Mouse (Mus musculus): ENCODE measurements around the gene Kcne1. TPM values are rescaled to one million over a fixed set of nuclear protein-coding genes. Genes with fewer than 3 reads are reported as not detected.

The Kcne1 gene
- polyA plus RNA-seq, 1 experiment from 2014 or later: 0.29 TPM

GRCm38 (mm10) chr16:92353295-92353694 is 6.0 kb downstream of the Kcne1 start:
- WGBS: 85% methylated on average over 12 of the region's 12 CpGs
- Histone ChIP-seq H3K27me3 (replicated peaks; ENCODE audit: low read depth, poor library complexity, severe bottlenecking) (peaks cover 24% of the 10 kb centered on the region), H3K27ac (replicated peaks) (no peak overlapping the region), H3K4me3 (no peak overlapping the region), H3K9me3 (no peaks in the 10 kb centered on the region), H3K4me1 (peaks cover 23% of the 10 kb centered on the region), H3K36me3 (replicated peaks) (no peaks in the 10 kb centered on the region)
- DNase-seq (ENCODE audit: low spot score): no peak

GRCm38 (mm10) chr16:92348941-92349340 is 10.3 kb downstream of the Kcne1 start:
- Histone ChIP-seq H3K4me3 (no peak overlapping the region), H3K27me3 (replicated peaks; ENCODE audit: low read depth, poor library complexity, severe bottlenecking) (no peaks in the 10 kb centered on the region), H3K4me1 (peaks cover 12% of the 10 kb centered on the region), H3K36me3 (replicated peaks) (no peaks in the 10 kb centered on the region), H3K9me3 (no peaks in the 10 kb centered on the region), H3K27ac (replicated peaks) (no peak overlapping the region)
- DNase-seq (ENCODE audit: low spot score): no peak
- 89% methylated on average over 12 of the region's 12 CpGs for WGBS

GRCm38 (mm10) chr16:92346297-92346916 is 12.9 kb downstream of the Kcne1 start:
- Histone ChIP-seq H3K4me1 (peaks cover 11% of the 10 kb centered on the region), H3K9me3 (no peaks in the 10 kb centered on the region), H3K27ac (replicated peaks) (peak overlapping the region; percentile 40; the same call in 1 of the 2 replicates), H3K4me3 (no peak overlapping the region), H3K36me3 (replicated peaks) (no peaks in the 10 kb centered on the region), H3K27me3 (replicated peaks; ENCODE audit: low read depth, poor library complexity, severe bottlenecking) (no peaks in the 10 kb centered on the region)
- peak; percentile 45 for DNase-seq (ENCODE audit: low spot score)
- WGBS: 64% methylated on average over 13 of the region's 13 CpGs

GRCm38 (mm10) chr16:92345177-92345576 is 14.1 kb downstream of the Kcne1 start:
- Histone ChIP-seq H3K27ac (replicated peaks) (0 out of 2 replicates have a peak overlapping the region, but pooled peaks have one; percentile 24), H3K4me1 (peaks cover 24% of the 10 kb centered on the region), H3K27me3 (replicated peaks; ENCODE audit: low read depth, poor library complexity, severe bottlenecking) (no peaks in the 10 kb centered on the region), H3K4me3 (no peak overlapping the region), H3K9me3 (no peaks in the 10 kb centered on the region), H3K36me3 (replicated peaks) (no peaks in the 10 kb centered on the region)
- DNase-seq (ENCODE audit: low spot score): no peak
- 60% methylated on average over 11 of the region's 11 CpGs for WGBS

- H3K9me3 ChIP-seq: no peaks in the 10 kb centered on the region
- H3K27me3 ChIP-seq (replicated peaks; ENCODE audit: low read depth, poor library complexity, severe bottlenecking): no peaks in the 10 kb centered on the region
- DNase-seq (ENCODE audit: low spot score): peak; percentile 80
- peaks cover 23% of the 10 kb centered on the region for H3K4me1 ChIP-seq
- H3K36me3 ChIP-seq (replicated peaks): no peaks in the 10 kb centered on the region
- H3K4me3 ChIP-seq: peak overlapping the region; percentile 43
- WGBS: 29% methylated on average over 27 of the region's 27 CpGs
- H3K27ac ChIP-seq (replicated peaks): no peak overlapping the region
Observed at GRCm38 (mm10) chr16:92340612-92341511, 18.4 kb downstream of the Kcne1 start.

DNA sequence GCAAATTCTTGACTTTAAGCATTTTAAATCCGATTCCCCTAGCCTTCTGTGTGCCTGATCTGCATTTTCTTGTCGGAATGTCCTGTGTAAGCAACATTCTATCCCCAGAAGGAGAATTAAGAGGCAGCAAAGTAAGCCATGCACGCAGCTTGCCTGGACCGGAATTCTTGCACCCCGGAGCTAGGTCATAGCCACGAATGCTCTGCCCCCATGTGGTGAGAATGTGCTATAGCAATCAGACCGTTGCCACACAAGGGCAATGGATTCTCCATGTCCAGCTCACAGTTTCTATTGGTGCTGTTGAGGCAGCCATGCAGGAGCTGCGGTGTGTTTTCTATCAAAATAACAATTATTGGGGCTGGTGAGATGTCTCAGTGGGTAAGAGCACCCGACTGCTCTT is 23.0 kb downstream of the Kcne1 start:
- H3K4me1 ChIP-seq: peaks cover 31% of the 10 kb centered on the region
- H3K36me3 ChIP-seq (replicated peaks): no peaks in the 10 kb centered on the region
- no peaks in the 10 kb centered on the region for H3K9me3 ChIP-seq
- H3K4me3 ChIP-seq: no peak overlapping the region
- peaks cover 11% of the 10 kb centered on the region; the same call in 1 of the 2 replicates for H3K27me3 ChIP-seq (replicated peaks; ENCODE audit: low read depth, poor library complexity, severe bottlenecking)
- 7% methylated on average over 9 of the region's 9 CpGs for WGBS
- H3K27ac ChIP-seq (replicated peaks): no peak overlapping the region
- peak; percentile 86 for DNase-seq (ENCODE audit: low spot score)

- H3K27ac ChIP-seq (replicated peaks): no peak overlapping the region
- H3K9me3 ChIP-seq: no peaks in the 10 kb centered on the region
- peaks cover 11% of the 10 kb centered on the region; the same call in 1 of the 2 replicates for H3K27me3 ChIP-seq (replicated peaks; ENCODE audit: low read depth, poor library complexity, severe bottlenecking)
- H3K4me3 ChIP-seq: no peak overlapping the region
- 68% methylated on average over 9 of the region's 9 CpGs for WGBS
- H3K36me3 ChIP-seq (replicated peaks): no peaks in the 10 kb centered on the region
- H3K4me1 ChIP-seq: peaks cover 30% of the 10 kb centered on the region
- no peak for DNase-seq (ENCODE audit: low spot score)
Observed at GRCm38 (mm10) chr16:92334600-92334999, 24.7 kb downstream of the Kcne1 start.

DNA sequence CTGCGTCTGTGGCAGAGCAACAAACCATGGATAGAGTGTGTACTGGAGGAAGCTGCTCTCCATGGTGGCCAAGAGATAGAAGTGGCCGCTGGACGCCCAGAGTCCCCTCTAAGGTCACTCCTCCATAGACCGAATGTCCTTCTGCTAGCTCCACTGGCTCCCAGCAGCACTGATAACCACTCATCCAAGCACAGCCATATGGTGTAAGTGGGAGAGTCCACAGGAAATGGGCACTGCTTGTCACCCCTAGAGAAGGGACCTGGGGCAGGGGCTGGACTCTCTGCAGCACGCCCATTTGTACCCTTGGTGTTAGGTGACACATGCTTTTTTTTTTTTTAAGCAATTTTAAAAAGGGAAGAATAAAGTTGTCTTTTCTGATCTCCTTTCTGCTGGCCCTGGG is 28.3 kb downstream of the Kcne1 start:
- Histone ChIP-seq H3K27ac (replicated peaks) (peak overlapping the region; percentile 51; the same call in 1 of the 2 replicates), H3K27me3 (replicated peaks; ENCODE audit: low read depth, poor library complexity, severe bottlenecking) (peaks cover 11% of the 10 kb centered on the region; the same call in 1 of the 2 replicates), H3K4me3 (no peak overlapping the region), H3K36me3 (replicated peaks) (no peaks in the 10 kb centered on the region), H3K9me3 (no peaks in the 10 kb centered on the region), H3K4me1 (peaks cover 30% of the 10 kb centered on the region)
- no peak for DNase-seq (ENCODE audit: low spot score)
- 81% methylated on average over 5 of the region's 5 CpGs for WGBS

- no peak for DNase-seq (ENCODE audit: low spot score)
- H3K9me3 ChIP-seq: no peaks in the 10 kb centered on the region
- H3K4me3 ChIP-seq: no peak overlapping the region
- no peaks in the 10 kb centered on the region for H3K36me3 ChIP-seq (replicated peaks)
- peaks cover 37% of the 10 kb centered on the region for H3K4me1 ChIP-seq
- no peaks in the 10 kb centered on the region; the same call in 1 of the 2 replicates for H3K27me3 ChIP-seq (replicated peaks; ENCODE audit: low read depth, poor library complexity, severe bottlenecking)
- WGBS: 91% methylated on average over 10 of the region's 10 CpGs
- H3K27ac ChIP-seq (replicated peaks): no peak overlapping the region
Observed at GRCm38 (mm10) chr16:92327911-92328310, 31.4 kb downstream of the Kcne1 start.

DNA sequence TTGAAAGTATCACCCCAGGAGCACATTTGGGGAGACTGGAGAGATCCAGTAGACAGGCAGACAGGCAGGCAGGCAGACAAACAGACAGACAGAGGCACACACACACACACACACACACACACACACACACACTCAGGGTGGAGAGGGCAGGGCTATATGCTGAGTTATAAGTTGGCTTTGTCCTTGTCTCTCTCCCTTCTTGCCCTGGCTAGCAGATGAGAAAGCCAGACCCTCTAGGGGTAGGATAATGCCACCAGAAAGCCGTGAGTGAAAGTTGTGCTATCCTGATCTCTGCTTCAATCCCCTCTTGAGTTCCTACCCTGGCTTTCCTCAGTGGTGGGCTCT is 34.2 kb downstream of the Kcne1 start:
- no peaks in the 10 kb centered on the region for H3K36me3 ChIP-seq (replicated peaks)
- H3K4me1 ChIP-seq: peaks cover 18% of the 10 kb centered on the region
- peak overlapping the region; percentile 24 for H3K27ac ChIP-seq (replicated peaks)
- H3K27me3 ChIP-seq (replicated peaks; ENCODE audit: low read depth, poor library complexity, severe bottlenecking): no peaks in the 10 kb centered on the region; the same call in 1 of the 2 replicates
- 46% methylated on average over 1 of the region's 1 CpGs for WGBS
- DNase-seq (ENCODE audit: low spot score): no peak
- no peak overlapping the region for H3K4me3 ChIP-seq
- H3K9me3 ChIP-seq: no peaks in the 10 kb centered on the region

DNA sequence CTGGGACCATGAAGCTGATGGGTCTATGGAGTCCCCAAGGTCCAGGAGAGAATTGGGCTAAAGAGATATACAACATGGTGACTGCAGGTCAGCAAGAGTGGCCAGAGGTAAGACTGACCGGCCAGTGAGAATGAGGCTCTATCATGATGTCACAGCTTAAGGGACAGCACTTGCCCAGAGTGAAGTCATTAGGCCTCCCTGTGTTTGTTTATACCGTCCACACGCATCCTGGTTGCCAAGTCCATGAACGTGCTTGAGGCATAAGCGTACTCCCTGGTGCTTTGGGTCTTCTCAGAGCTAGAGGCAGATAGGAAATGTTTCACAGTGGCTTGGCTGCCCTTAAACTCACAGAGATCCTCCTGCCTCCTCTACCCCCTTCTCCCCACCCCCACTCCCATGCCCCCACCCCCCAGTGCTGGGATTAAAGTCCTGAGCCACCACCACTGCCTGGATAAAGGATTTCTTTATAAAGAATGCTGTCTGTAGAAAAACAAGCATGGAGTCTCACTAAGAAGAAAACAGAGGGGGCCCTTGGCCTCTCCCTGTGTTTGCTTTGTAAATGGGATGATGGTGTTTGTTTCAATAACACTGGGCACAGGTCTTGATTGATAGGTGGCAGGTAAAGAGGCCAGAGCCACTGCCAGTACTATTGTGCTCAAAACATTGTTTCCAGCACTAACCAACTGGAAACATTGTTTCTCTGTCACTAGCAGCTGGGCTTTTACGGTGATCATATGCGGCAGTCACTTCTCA is 34.8 kb downstream of the Kcne1 start:
- peak overlapping the region; percentile 24 for H3K27ac ChIP-seq (replicated peaks)

GRCm38 (mm10) chr16:92321341-92321740 is 37.9 kb downstream of the Kcne1 start, which contains the start of gene Fam243:
Gene Fam243, minus strand, starts transcription at chr16:92321441.
- Histone ChIP-seq H3K4me3 (no peak within 1 kb of the TSS), H3K36me3 (replicated peaks) (no peaks in the 10 kb centered on the region), H3K27me3 (replicated peaks; ENCODE audit: low read depth, poor library complexity, severe bottlenecking) (no peaks in the 10 kb centered on the region; the same call in 1 of the 2 replicates), H3K27ac (replicated peaks) (no peak within 1 kb of the TSS), H3K4me1 (peaks cover 14% of the 10 kb centered on the region), H3K9me3 (no peaks in the 10 kb centered on the region)
- DNase-seq (ENCODE audit: low spot score): no peak
- 94% methylated on average over 8 of the region's 8 CpGs for WGBS

More for the DNA sequence above, 34.8 kb downstream of the Kcne1 start:
- H3K27me3 ChIP-seq (replicated peaks; ENCODE audit: low read depth, poor library complexity, severe bottlenecking): no peaks in the 10 kb centered on the region; the same call in 1 of the 2 replicates
- H3K36me3 ChIP-seq (replicated peaks): no peaks in the 10 kb centered on the region
- DNase-seq (ENCODE audit: low spot score): no peak
- no peaks in the 10 kb centered on the region for H3K9me3 ChIP-seq
- H3K4me1 ChIP-seq: peaks cover 14% of the 10 kb centered on the region
- no peak overlapping the region for H3K4me3 ChIP-seq
- 42% methylated on average over 7 of the region's 7 CpGs for WGBS

Data from embryonic facial prominence, embryonic 10.5 days (tissue).